Comparison of ENCODE assay signal across 12 mouse cellular contexts in the genomic region with DNA sequence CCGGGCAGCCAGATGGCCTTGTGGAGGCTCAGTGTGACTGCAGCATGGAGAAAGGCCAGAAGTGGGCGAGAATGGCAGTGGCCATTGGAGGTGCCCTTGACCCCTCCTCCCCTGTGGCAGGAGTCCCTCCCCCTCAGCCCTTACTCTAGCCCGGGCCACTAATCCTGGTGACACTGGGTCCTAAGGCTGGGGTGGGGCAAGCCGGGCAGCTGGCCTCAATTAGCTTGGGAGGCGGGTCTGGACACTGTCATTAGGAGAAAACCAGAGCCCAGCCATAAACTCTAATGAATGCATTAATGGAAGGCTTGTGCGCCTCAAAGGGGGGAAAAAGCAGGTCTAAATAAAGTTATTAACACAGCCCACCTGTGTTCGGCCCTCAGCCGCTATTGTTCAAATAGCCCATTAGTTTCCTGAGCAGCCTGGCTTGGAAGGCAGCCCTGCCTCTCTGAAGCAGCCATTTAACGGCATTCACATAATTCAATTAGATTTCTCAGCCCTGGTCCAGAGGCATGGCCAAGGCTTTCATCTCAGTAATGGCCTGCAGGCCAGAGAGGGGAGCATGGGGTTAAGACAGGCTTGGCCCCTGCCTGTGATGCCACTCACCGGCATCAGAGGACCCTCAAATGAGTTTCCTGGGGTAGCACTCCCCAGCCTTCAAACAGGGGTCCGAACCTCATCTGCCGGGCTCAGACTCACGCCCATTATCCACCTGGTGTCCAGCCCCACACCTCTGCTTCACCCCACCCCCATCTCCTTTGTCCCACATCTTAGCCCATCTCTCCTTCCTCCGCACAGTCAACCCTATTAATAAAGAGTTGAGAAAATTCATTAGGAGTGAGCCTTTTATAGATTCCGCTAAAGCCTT.
DNase-seq lines count a peak whose midpoint lies in the region; ATAC-seq lines count a peak whose summit lies in the region.
"Had no signal": no experiment of that assay in that cellular context is flagged by ENCODE, and none has a peak within 500 bp of the region (broad histone marks: within the 10 kb centered on the region; RNA-seq: fewer than 3 reads in every experiment).

No protein-coding gene starts in this region.

- H3K36me3 ChIP-seq in hindbrain, embryonic 10.5 days = no peaks in the 10 kb centered on the region
- no peaks in the 10 kb centered on the region for H3K36me3 ChIP-seq in hindbrain, embryonic 14.5 days (replicated peaks; ENCODE audit: control insufficient read depth, insufficient read depth)
- no peaks in the 10 kb centered on the region for H3K36me3 ChIP-seq in embryonic facial prominence, embryonic 11.5 days (replicated peaks; ENCODE audit: control insufficient read depth, insufficient read depth, low read depth, low read length)
- no peaks in the 10 kb centered on the region for H3K36me3 ChIP-seq in limb, embryonic 12.5 days
- H3K36me3 ChIP-seq: liver, embryonic 13.5 days had no signal

- no peak for ATAC-seq in hindbrain, embryonic 14.5 days (ENCODE audit: low FRiP score)
- ATAC-seq in embryonic facial prominence, embryonic 11.5 days (replicated peaks; ENCODE audit: insufficient number of reproducible peaks, low FRiP score, low TSS enrichment, low read depth) = peak; percentile 62; the same call in 1 of the 2 replicates
- ATAC-seq in limb, embryonic 12.5 days (ENCODE audit: insufficient number of reproducible peaks, insufficient read depth, low FRiP score, low TSS enrichment, low read depth) = peak; percentile 85
- ATAC-seq in erythroid progenitor cell, adult 5-6 weeks (replicated peaks; ENCODE audit: low FRiP score, poor library complexity, severe bottlenecking) = no peak

- no peak overlapping the region for H3K4me3 ChIP-seq in hindbrain, embryonic 10.5 days
- H3K4me3 ChIP-seq in hindbrain, embryonic 14.5 days (replicated peaks; ENCODE audit: low read length) = no peak overlapping the region
- H3K4me3 ChIP-seq in embryonic facial prominence, embryonic 11.5 days (ENCODE audit: low read depth, low read length) = no peak overlapping the region
- peak overlapping the region; percentile 10; the same call in 1 of the 2 replicates for H3K4me3 ChIP-seq in limb, embryonic 12.5 days (replicated peaks)
- H3K4me3 ChIP-seq: layer of hippocampus, adult 2 months; liver, embryonic 13.5 days had no signal

- WGBS in hindbrain, embryonic 10.5 days = 55% methylated on average over 15 of the region's 15 CpGs
- 47% methylated on average over 15 of the region's 15 CpGs for WGBS in hindbrain, embryonic 14.5 days
- WGBS in embryonic facial prominence, embryonic 11.5 days = 30% methylated on average over 15 of the region's 15 CpGs
- WGBS in limb, embryonic 12.5 days = 7% methylated on average over 15 of the region's 15 CpGs

- H3K4me2 ChIP-seq in hindbrain, embryonic 14.5 days (replicated peaks) = no peak overlapping the region
- no peak overlapping the region for H3K4me2 ChIP-seq in embryonic facial prominence, embryonic 11.5 days (ENCODE audit: low read depth, low read length)
- H3K4me2 ChIP-seq in limb, embryonic 12.5 days = peak overlapping the region; percentile 42
- H3K4me2 ChIP-seq: liver, embryonic 13.5 days had no signal

- H3K27ac ChIP-seq in hindbrain, embryonic 10.5 days = peak overlapping the region; percentile 41; the same call in 1 of the 2 replicates
- H3K27ac ChIP-seq in hindbrain, embryonic 14.5 days = no peak overlapping the region
- no peak overlapping the region for H3K27ac ChIP-seq in embryonic facial prominence, embryonic 11.5 days (replicated peaks; ENCODE audit: low read depth, low read length)
- peak overlapping the region; percentile 88 for H3K27ac ChIP-seq in limb, embryonic 12.5 days
- H3K27ac ChIP-seq: layer of hippocampus, adult 2 months; liver, embryonic 13.5 days had no signal

- peak; percentile 44 for DNase-seq in hindbrain, embryonic 10.5 days (ENCODE audit: low spot score)
- DNase-seq in hindbrain, embryonic 14.5 days (ENCODE audit: low spot score) = no peak
- no peak for DNase-seq in embryonic facial prominence, embryonic 11.5 days (ENCODE audit: low spot score)
- peak; percentile 62 for DNase-seq in retina, embryonic 14.5 days (ENCODE audit: low spot score)
- no peak for DNase-seq in adipocyte (ENCODE audit: low spot score)
- no peak for DNase-seq in right cerebral cortex, adult 18-20 months
- DNase-seq: B cell, adult 2 months; gastrocnemius, postnatal 14 days; liver, embryonic 13.5 days had no signal

- peaks cover 39% of the 10 kb centered on the region for H3K4me1 ChIP-seq in hindbrain, embryonic 10.5 days (replicated peaks)
- H3K4me1 ChIP-seq in hindbrain, embryonic 14.5 days (replicated peaks; ENCODE audit: control insufficient read depth, insufficient read depth, low read length) = peaks cover 5% of the 10 kb centered on the region; the same call in 1 of the 2 replicates
- H3K4me1 ChIP-seq in embryonic facial prominence, embryonic 11.5 days (ENCODE audit: control insufficient read depth, insufficient read depth, low read length) = peaks cover 5% of the 10 kb centered on the region; the same call in 1 of the 2 replicates
- H3K4me1 ChIP-seq in limb, embryonic 12.5 days (replicated peaks) = peaks cover 42% of the 10 kb centered on the region
- H3K4me1 ChIP-seq: liver, embryonic 13.5 days had no signal

- H3K27me3 ChIP-seq in hindbrain, embryonic 10.5 days (ENCODE audit: insufficient read depth, poor library complexity, severe bottlenecking) = peaks cover 42% of the 10 kb centered on the region
- no peaks in the 10 kb centered on the region for H3K27me3 ChIP-seq in hindbrain, embryonic 14.5 days (ENCODE audit: control insufficient read depth, insufficient read depth, low read length)
- H3K27me3 ChIP-seq in embryonic facial prominence, embryonic 11.5 days (ENCODE audit: control insufficient read depth, insufficient read depth, low read length) = no peaks in the 10 kb centered on the region
- H3K27me3 ChIP-seq in limb, embryonic 12.5 days = peaks cover 25% of the 10 kb centered on the region

- H3K9me3 ChIP-seq in hindbrain, embryonic 10.5 days = peaks cover 13% of the 10 kb centered on the region
- peaks cover 12% of the 10 kb centered on the region for H3K9me3 ChIP-seq in hindbrain, embryonic 14.5 days (ENCODE audit: control insufficient read depth, low read length)
- H3K9me3 ChIP-seq in embryonic facial prominence, embryonic 11.5 days (replicated peaks; ENCODE audit: control insufficient read depth, low read length) = no peaks in the 10 kb centered on the region
- peaks cover 22% of the 10 kb centered on the region for H3K9me3 ChIP-seq in limb, embryonic 12.5 days

- no peak overlapping the region for H3K9ac ChIP-seq in hindbrain, embryonic 14.5 days
- no peak overlapping the region for H3K9ac ChIP-seq in embryonic facial prominence, embryonic 11.5 days (replicated peaks; ENCODE audit: low read length)
- no peak overlapping the region; the same call in 1 of the 2 replicates for H3K9ac ChIP-seq in limb, embryonic 12.5 days (replicated peaks)
- H3K9ac ChIP-seq: liver, embryonic 13.5 days had no signal

Comparison
In these comparisons a context has a peak if more than half of its experiments do, and no peak if none do; other contexts are left out.
1. DNase-seq: peak in hindbrain, embryonic 10.5 days (single experiment) and retina, embryonic 14.5 days (single experiment); none in hindbrain, embryonic 14.5 days (single experiment), embryonic facial prominence, embryonic 11.5 days (single experiment), adipocyte (single experiment) and right cerebral cortex, adult 18-20 months (single experiment).
2. H3K27ac ChIP-seq: peak in hindbrain, embryonic 10.5 days (single experiment) and limb, embryonic 12.5 days (single experiment); none in hindbrain, embryonic 14.5 days (single experiment) and embryonic facial prominence, embryonic 11.5 days (single experiment).
3. ATAC-seq: peak in embryonic facial prominence, embryonic 11.5 days (single experiment) and limb, embryonic 12.5 days (single experiment); none in hindbrain, embryonic 14.5 days (single experiment) and erythroid progenitor cell, adult 5-6 weeks (single experiment).